20 mouse cellular contexts compared by ENCODE assay signal in the genomic region with DNA sequence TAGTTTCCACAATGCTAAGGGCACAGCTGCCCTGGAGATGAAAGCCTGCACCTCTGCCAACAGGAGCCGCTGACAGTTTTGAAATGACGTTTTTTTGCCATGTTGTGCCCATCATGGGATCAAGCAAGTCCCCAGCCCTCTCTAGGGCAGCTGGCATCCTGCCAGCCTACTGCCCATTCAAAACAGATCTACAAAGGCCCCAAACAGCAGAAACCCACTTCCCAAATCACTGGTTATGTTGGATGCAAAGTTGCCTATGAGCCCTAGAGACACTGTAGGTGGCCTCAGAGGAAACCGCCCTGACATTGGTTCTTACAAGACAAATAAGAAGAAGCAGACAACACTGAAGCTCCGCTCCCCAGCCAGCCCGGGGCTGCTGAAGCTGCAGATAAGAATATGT.
A peak's percentile ranks its signal among the peaks of the same experiment; 100 is the strongest.
DNase-seq lines count a peak whose midpoint lies in the region; ATAC-seq and TF ChIP-seq lines count a peak whose summit lies in the region.
"Had no signal": no experiment of that assay in that cellular context is flagged by ENCODE, and none has a peak within 500 bp of the region (broad histone marks: within the 10 kb centered on the region; RNA-seq: fewer than 3 reads in every experiment).

No protein-coding gene starts in this region.

- no peak for DNase-seq in hindbrain, embryonic 11.5 days (ENCODE audit: low spot score)
- peak; percentile 24 for DNase-seq in thymus, postnatal 0 days (ENCODE audit: low spot score)
- no peak for DNase-seq in thymus, adult 2 months
- DNase-seq in induced T-regulatory cell, adult 2 months (ENCODE audit: low read depth), result peak; percentile 52
- no peak for DNase-seq in heart, postnatal 4 days
- DNase-seq in gastrocnemius, postnatal 10 days, result no peak
- DNase-seq: adrenal gland, adult 8-10 months; cerebellum, adult 11-12 months; gastrocnemius, adult 2 months; heart, adult 11 months; kidney, adult 2 months; kidney, postnatal 25 days; right cerebral cortex, postnatal 25 days; thymus, postnatal 36 days had no signal

- H3K27me3 ChIP-seq in hindbrain, embryonic 13.5 days, result 0 out of 2 replicates have a peak, but pooled peaks cover 13% of the 10 kb centered on the region
- peaks cover 2% of the 10 kb centered on the region; the same call in 1 of the 2 replicates for H3K27me3 ChIP-seq in hindbrain, embryonic 11.5 days (ENCODE audit: control insufficient read depth, insufficient read depth, low read length)
- H3K27me3 ChIP-seq in thymus, adult 2 months (ENCODE audit: control insufficient read depth, insufficient read depth, low read length), result no peaks in the 10 kb centered on the region

- no peaks in the 10 kb centered on the region for H3K9me3 ChIP-seq in hindbrain, embryonic 13.5 days
- no peaks in the 10 kb centered on the region for H3K9me3 ChIP-seq in hindbrain, embryonic 11.5 days (ENCODE audit: control insufficient read depth, low read length)
- H3K9me3 ChIP-seq: embryonic facial prominence, embryonic 13.5 days; heart, embryonic 13.5 days; liver, embryonic 15.5 days had no signal

- H3K4me1 ChIP-seq in hindbrain, embryonic 13.5 days (replicated peaks), result peaks cover 24% of the 10 kb centered on the region
- H3K4me1 ChIP-seq in hindbrain, embryonic 11.5 days (replicated peaks; ENCODE audit: control insufficient read depth, insufficient read depth, low read length), result no peaks in the 10 kb centered on the region
- H3K4me1 ChIP-seq in thymus, adult 2 months (replicated peaks; ENCODE audit: control insufficient read depth, insufficient read depth, low read length), result peaks cover 11% of the 10 kb centered on the region
- H3K4me1 ChIP-seq: liver, embryonic 15.5 days had no signal

- TF ChIP-seq CTCF in thymus, adult 2 months (IDR thresholded peaks at IDR 0.05; ENCODE audit: borderline replicate concordance, control insufficient read depth, extremely low read depth, insufficient read depth, low read length, poor library complexity), result no peak

- no peak for TF ChIP-seq POLR2A in thymus, adult 2 months (IDR thresholded peaks at IDR 0.05; ENCODE audit: control insufficient read depth, extremely low read depth, insufficient read depth, low read length, poor library complexity)

- 54% methylated on average over 5 of the region's 5 CpGs for WGBS in hindbrain, embryonic 13.5 days
- 63% methylated on average over 5 of the region's 5 CpGs for WGBS in hindbrain, embryonic 11.5 days
- WGBS in thymus, adult 2 months, result 59% methylated on average over 5 of the region's 5 CpGs

- ATAC-seq in hindbrain, embryonic 13.5 days (ENCODE audit: low FRiP score), result no peak
- no peak for ATAC-seq in hindbrain, embryonic 11.5 days (ENCODE audit: low FRiP score)

- H3K9ac ChIP-seq in hindbrain, embryonic 13.5 days, result 0 out of 2 replicates have a peak overlapping the region, but pooled peaks have one; percentile 19
- H3K9ac ChIP-seq in hindbrain, embryonic 11.5 days (ENCODE audit: low read depth, low read length), result no peak overlapping the region
- H3K9ac ChIP-seq: heart, embryonic 13.5 days; liver, embryonic 15.5 days; neural tube, embryonic 12.5 days had no signal

- H3K36me3 ChIP-seq in hindbrain, embryonic 13.5 days, result no peaks in the 10 kb centered on the region
- H3K36me3 ChIP-seq in hindbrain, embryonic 11.5 days (ENCODE audit: control insufficient read depth, insufficient read depth, low read length), result no peaks in the 10 kb centered on the region
- no peaks in the 10 kb centered on the region for H3K36me3 ChIP-seq in thymus, adult 2 months (ENCODE audit: control insufficient read depth, insufficient read depth, low read length)
- H3K36me3 ChIP-seq: embryonic facial prominence, embryonic 13.5 days; heart, embryonic 13.5 days; liver, embryonic 15.5 days; neural tube, embryonic 12.5 days had no signal

- peak overlapping the region; percentile 58 for H3K27ac ChIP-seq in hindbrain, embryonic 13.5 days
- no peak overlapping the region for H3K27ac ChIP-seq in hindbrain, embryonic 11.5 days (ENCODE audit: low read depth, low read length)
- H3K27ac ChIP-seq in thymus, adult 2 months (ENCODE audit: control insufficient read depth, insufficient read depth, low read length), result no peak overlapping the region
- H3K27ac ChIP-seq: embryonic facial prominence, embryonic 13.5 days; gastrocnemius, adult 2 months; heart, embryonic 13.5 days; liver, embryonic 15.5 days; neural tube, embryonic 12.5 days; stomach, postnatal 0 days had no signal

- no peak overlapping the region for H3K4me3 ChIP-seq in hindbrain, embryonic 13.5 days
- no peak overlapping the region for H3K4me3 ChIP-seq in hindbrain, embryonic 11.5 days (ENCODE audit: low read depth, low read length)
- H3K4me3 ChIP-seq in thymus, adult 2 months (ENCODE audit: control insufficient read depth, insufficient read depth, low read length), result no peak overlapping the region
- H3K4me3 ChIP-seq: embryonic facial prominence, embryonic 13.5 days; gastrocnemius, adult 2 months; heart, embryonic 13.5 days; liver, embryonic 15.5 days; neural tube, embryonic 12.5 days had no signal

- H3K4me2 ChIP-seq in hindbrain, embryonic 13.5 days, result no peak overlapping the region
- no peak overlapping the region for H3K4me2 ChIP-seq in hindbrain, embryonic 11.5 days (replicated peaks; ENCODE audit: low read depth, low read length)
- H3K4me2 ChIP-seq: embryonic facial prominence, embryonic 13.5 days; heart, embryonic 13.5 days; liver, embryonic 15.5 days; neural tube, embryonic 12.5 days had no signal

Comparison
In these comparisons a context has a peak if more than half of its experiments do, and no peak if none do; other contexts are left out.
1. DNase-seq: peak in thymus, postnatal 0 days (single experiment) and induced T-regulatory cell, adult 2 months (single experiment); none in hindbrain, embryonic 11.5 days (single experiment), thymus, adult 2 months (single experiment), heart, postnatal 4 days (single experiment) and gastrocnemius, postnatal 10 days (single experiment).